In genomic region chr15:81465016-81465660, GRCm38 (mm10) we compare ENCODE assay signal across 8 mouse cellular contexts. TPM values are rescaled to one million over a fixed set of nuclear protein-coding genes. Genes with fewer than 3 reads are reported as not detected.
A peak's percentile ranks its signal among the peaks of the same experiment; 100 is the strongest.
DNase-seq lines count a peak whose midpoint lies in the region; ATAC-seq lines count a peak whose summit lies in the region.

No protein-coding gene starts in this region.

- H3K9ac ChIP-seq in lung, embryonic 16.5 days (ENCODE audit: low read length) = peak overlapping the region; percentile 89
- peak overlapping the region; percentile 84 for H3K9ac ChIP-seq in embryonic facial prominence, embryonic 13.5 days
- H3K9ac ChIP-seq in intestine, embryonic 15.5 days = peak overlapping the region; percentile 75; the same call in 1 of the 2 replicates
- H3K9ac ChIP-seq in neural tube, embryonic 14.5 days (replicated peaks; ENCODE audit: low read depth, low read length) = no peak overlapping the region; the same call in 1 of the 2 replicates

- peaks cover 8% of the 10 kb centered on the region; the same call in 1 of the 2 replicates for H3K36me3 ChIP-seq in lung, embryonic 16.5 days (ENCODE audit: control insufficient read depth, insufficient read depth, low read length)
- peaks cover 26% of the 10 kb centered on the region for H3K36me3 ChIP-seq in embryonic facial prominence, embryonic 13.5 days
- 0 out of 2 replicates have a peak, but pooled peaks cover 6% of the 10 kb centered on the region for H3K36me3 ChIP-seq in intestine, embryonic 15.5 days
- no peaks in the 10 kb centered on the region; the same call in 1 of the 2 replicates for H3K36me3 ChIP-seq in neural tube, embryonic 14.5 days (ENCODE audit: control insufficient read depth, insufficient read depth, low read length)

- ATAC-seq in lung, embryonic 16.5 days (ENCODE audit: low read depth) = no peak
- ATAC-seq in embryonic facial prominence, embryonic 13.5 days (ENCODE audit: insufficient number of reproducible peaks, insufficient read depth, low FRiP score, low TSS enrichment, low read depth) = no peak
- ATAC-seq in intestine, embryonic 15.5 days = no peak
- ATAC-seq in neural tube, embryonic 14.5 days (ENCODE audit: low read depth) = no peak

- peak overlapping the region; percentile 81 for H3K4me2 ChIP-seq in lung, embryonic 16.5 days (ENCODE audit: low read depth, low read length)
- peak overlapping the region; percentile 71 for H3K4me2 ChIP-seq in embryonic facial prominence, embryonic 13.5 days
- H3K4me2 ChIP-seq in intestine, embryonic 15.5 days (replicated peaks) = peak overlapping the region; percentile 81
- H3K4me2 ChIP-seq in neural tube, embryonic 14.5 days (ENCODE audit: low read depth, low read length) = peak overlapping the region; percentile 56

- no peaks in the 10 kb centered on the region for H3K27me3 ChIP-seq in lung, embryonic 16.5 days (ENCODE audit: control insufficient read depth, insufficient read depth, low read depth, low read length)
- no peaks in the 10 kb centered on the region for H3K27me3 ChIP-seq in embryonic facial prominence, embryonic 13.5 days
- no peaks in the 10 kb centered on the region for H3K27me3 ChIP-seq in intestine, embryonic 15.5 days (replicated peaks)
- H3K27me3 ChIP-seq in neural tube, embryonic 14.5 days (ENCODE audit: control insufficient read depth, insufficient read depth, low read length) = no peaks in the 10 kb centered on the region

- 67% methylated on average over 12 of the region's 12 CpGs for WGBS in lung, embryonic 16.5 days
- WGBS in embryonic facial prominence, embryonic 13.5 days = 73% methylated on average over 12 of the region's 12 CpGs
- WGBS in intestine, embryonic 15.5 days = 75% methylated on average over 12 of the region's 12 CpGs
- WGBS in neural tube, embryonic 14.5 days = 76% methylated on average over 12 of the region's 12 CpGs

- peaks cover 13% of the 10 kb centered on the region for H3K4me1 ChIP-seq in lung, embryonic 16.5 days (replicated peaks; ENCODE audit: control insufficient read depth, insufficient read depth, low read length)
- H3K4me1 ChIP-seq in embryonic facial prominence, embryonic 13.5 days = peaks cover 14% of the 10 kb centered on the region
- H3K4me1 ChIP-seq in intestine, embryonic 15.5 days (replicated peaks) = peaks cover 3% of the 10 kb centered on the region; the same call in 1 of the 2 replicates
- H3K4me1 ChIP-seq in neural tube, embryonic 14.5 days (ENCODE audit: control insufficient read depth, insufficient read depth, low read length) = peaks cover 9% of the 10 kb centered on the region

- DNase-seq in lung, adult 18-20 months = no peak
- no peak for DNase-seq in B cell, adult 2 months
- no peak for DNase-seq in left cerebral cortex, adult 18-20 months (ENCODE audit: low spot score in 2 of 2)
- no peak for DNase-seq in thymus, adult 18-20 months

- H3K27ac ChIP-seq in lung, embryonic 16.5 days (ENCODE audit: low read length) = peak overlapping the region; percentile 94
- H3K27ac ChIP-seq in embryonic facial prominence, embryonic 13.5 days = peak overlapping the region; percentile 87
- peak overlapping the region; percentile 91 for H3K27ac ChIP-seq in intestine, embryonic 15.5 days
- H3K27ac ChIP-seq in neural tube, embryonic 14.5 days (ENCODE audit: low read depth, low read length) = peak overlapping the region; percentile 83; the same call in 1 of the 2 replicates

- peaks cover 8% of the 10 kb centered on the region; the same call in 1 of the 2 replicates for H3K9me3 ChIP-seq in lung, embryonic 16.5 days (ENCODE audit: control insufficient read depth, low read length)
- peaks cover 7% of the 10 kb centered on the region; the same call in 1 of the 2 replicates for H3K9me3 ChIP-seq in embryonic facial prominence, embryonic 13.5 days
- H3K9me3 ChIP-seq in intestine, embryonic 15.5 days = peaks cover 3% of the 10 kb centered on the region; the same call in 1 of the 2 replicates
- H3K9me3 ChIP-seq in neural tube, embryonic 14.5 days (ENCODE audit: control insufficient read depth, low read length) = 0 out of 2 replicates have a peak, but pooled peaks cover 2% of the 10 kb centered on the region

- H3K4me3 ChIP-seq in lung, embryonic 16.5 days (ENCODE audit: low read length) = peak overlapping the region; percentile 76
- H3K4me3 ChIP-seq in embryonic facial prominence, embryonic 13.5 days = peak overlapping the region; percentile 71
- peak overlapping the region; percentile 65 for H3K4me3 ChIP-seq in intestine, embryonic 15.5 days (replicated peaks)
- H3K4me3 ChIP-seq in neural tube, embryonic 14.5 days (ENCODE audit: low read depth, low read length) = peak overlapping the region; percentile 63

RNA-seq across cellular contexts. Expression of gene Rbx1, which starts 1.0 kb away (rescaled TPM):
- 466 and 468 TPM in 2 replicates for polyA plus RNA-seq in lung, embryonic 16.5 days (2015; fragmentation: Nextera tagmentation; extraction: Ambion mirVana)
- polyA plus RNA-seq in embryonic facial prominence, embryonic 13.5 days (2015; fragmentation: Nextera tagmentation; extraction: Ambion mirVana) = 507 and 527 TPM in 2 replicates
- polyA plus RNA-seq in intestine, embryonic 15.5 days (2015; fragmentation: Nextera tagmentation; extraction: Ambion mirVana) = 459 and 464 TPM in 2 replicates
- polyA plus RNA-seq in neural tube, embryonic 14.5 days (2014; fragmentation: Nextera tagmentation; extraction: Ambion mirVana) = 454 and 456 TPM in 2 replicates
- 100 to 1,000 TPM; 140 to 144 TPM for total RNA-seq in left cerebral cortex, adult 18-20 months (2021)

RNA-seq across cellular contexts. Expression of gene Dnajb7, which starts 57.0 kb away (rescaled TPM):
- 1.9 and 2.1 TPM in 2 replicates for polyA plus RNA-seq in lung, embryonic 16.5 days (2015; fragmentation: Nextera tagmentation; extraction: Ambion mirVana)
- polyA plus RNA-seq in embryonic facial prominence, embryonic 13.5 days (2015; fragmentation: Nextera tagmentation; extraction: Ambion mirVana) = 2.5 and 3.5 TPM in 2 replicates
- polyA plus RNA-seq in intestine, embryonic 15.5 days (2015; fragmentation: Nextera tagmentation; extraction: Ambion mirVana) = 1.6 and 1.8 TPM in 2 replicates
- polyA plus RNA-seq in neural tube, embryonic 14.5 days (2014; fragmentation: Nextera tagmentation; extraction: Ambion mirVana) = 0.90 and 1.7 TPM in 2 replicates
- not detected for total RNA-seq in left cerebral cortex, adult 18-20 months (2021)
